Mouse (Mus musculus) c-Kit-positive CD71-negative TER-119-negative erythroid progenitor cells, embryonic 14.5 days (primary cell): ENCODE results near the gene Lpin2.

Source experiments
- DNase-seq: peaks from one replicate; pipeline ENCODE4 v3.0.0-alpha.2; 2013; ENCODE audit warnings: low read depth

Gene Lpin2

DNA sequence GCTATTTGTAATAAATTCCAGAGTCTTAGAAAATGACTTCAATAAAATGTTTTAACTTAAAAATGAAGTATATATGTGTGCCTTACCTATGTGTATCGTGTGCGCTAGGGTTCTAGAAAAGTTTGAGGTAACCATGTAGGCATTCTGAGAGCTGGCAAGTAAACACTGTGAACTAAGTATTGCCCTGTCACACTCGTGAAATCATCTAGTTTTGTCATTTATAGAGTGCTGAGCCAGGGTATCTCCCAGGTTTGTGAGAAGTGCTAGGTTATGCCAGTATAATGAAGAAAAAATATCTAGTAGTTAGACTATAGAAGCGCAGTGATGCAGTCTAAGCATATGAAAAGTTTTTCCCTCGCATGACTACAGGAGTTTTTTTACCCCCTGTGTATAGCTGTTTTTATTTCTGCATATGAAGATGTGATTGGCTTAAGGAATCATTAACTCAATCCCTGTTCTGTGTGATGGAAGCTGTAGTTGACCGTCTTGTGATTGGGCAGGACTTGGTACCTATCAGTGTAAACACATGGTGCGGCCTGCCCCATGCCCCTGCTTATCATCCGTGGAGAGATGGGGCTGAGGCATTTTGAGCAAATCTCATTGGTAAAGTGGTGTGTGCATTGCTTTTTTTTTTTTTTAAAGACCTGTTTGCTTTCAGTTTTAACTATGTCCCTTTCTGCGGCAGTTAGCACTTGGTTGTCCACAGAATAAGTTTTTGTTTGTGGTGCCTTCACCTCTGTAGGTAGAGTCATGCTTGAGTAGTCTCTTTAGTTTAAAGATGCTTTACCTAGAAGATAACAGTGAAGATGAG lies 21.8 kb downstream of the Lpin2 start:
- DNase-seq, result no peak

DNA sequence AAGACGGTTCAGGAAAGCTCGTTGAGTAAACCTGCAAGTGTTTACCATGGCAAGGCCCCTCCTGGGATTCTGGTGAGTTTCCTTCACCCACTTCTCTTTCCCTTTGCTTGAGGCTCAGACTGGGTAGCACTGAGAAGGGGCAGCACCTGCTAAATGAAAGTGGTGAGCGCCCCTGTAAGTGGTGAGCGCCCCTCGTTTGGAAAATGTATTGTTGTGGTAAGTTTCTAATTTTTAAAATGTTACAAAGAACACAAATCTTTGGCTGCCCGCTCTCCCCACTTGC lies 22.4 kb downstream of the Lpin2 start:
- DNase-seq, result no peak

DNA sequence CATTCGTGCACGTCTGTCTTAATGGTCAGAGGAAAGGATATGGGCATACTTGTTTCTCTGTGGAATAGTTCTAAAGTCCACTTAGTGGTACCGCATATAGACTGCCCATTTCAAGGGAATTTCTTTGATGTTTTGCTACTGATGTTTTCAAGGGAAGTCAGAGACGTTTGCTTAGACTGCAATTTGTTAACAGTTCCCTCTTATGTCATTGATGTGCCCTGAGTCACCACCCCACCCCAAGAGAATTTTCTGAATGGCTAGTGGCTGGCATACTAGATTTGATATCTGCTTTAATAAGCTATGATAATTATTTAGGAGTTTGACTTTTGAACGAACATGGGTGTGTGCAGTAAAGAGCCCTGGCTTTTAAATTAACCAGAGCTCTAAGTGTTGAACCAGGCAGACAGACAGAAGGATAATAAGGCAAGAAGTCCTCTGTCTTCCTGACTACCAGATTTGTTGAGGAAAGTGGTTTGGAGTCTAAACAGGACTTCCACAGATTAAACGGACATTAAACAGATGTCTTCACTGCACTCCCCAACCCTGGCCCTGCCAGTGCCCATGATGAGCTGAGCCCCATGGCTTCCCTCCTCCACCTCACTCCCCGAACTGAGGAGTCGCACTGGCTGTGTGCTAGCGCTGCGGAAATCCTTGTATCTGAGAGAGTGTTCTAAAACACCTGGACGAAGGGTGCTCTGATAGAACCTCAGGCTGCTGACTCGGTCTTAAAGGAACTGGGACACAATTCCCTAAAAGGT lies 24.0 kb downstream of the Lpin2 start:
- no peak for DNase-seq

DNA sequence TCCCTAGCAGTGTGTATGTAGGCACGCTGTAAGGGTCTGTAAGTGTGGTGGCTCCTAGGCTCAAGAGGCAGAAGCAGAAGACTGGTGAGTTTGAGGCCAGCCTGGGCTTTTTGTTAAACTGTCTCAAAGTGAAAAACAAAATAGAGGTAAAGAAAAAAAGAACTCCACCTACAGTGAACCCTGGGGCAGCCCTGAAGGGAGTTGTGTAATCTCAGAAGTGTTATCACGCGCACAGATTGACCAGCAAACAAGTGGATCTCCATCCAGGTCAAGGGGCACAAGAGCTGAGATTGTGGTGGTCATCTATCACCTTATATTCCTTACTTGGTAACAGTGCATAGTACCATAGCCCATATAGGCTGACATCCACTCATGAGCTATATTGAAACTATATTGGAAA lies 24.9 kb downstream of the Lpin2 start:
- no peak for DNase-seq

DNA sequence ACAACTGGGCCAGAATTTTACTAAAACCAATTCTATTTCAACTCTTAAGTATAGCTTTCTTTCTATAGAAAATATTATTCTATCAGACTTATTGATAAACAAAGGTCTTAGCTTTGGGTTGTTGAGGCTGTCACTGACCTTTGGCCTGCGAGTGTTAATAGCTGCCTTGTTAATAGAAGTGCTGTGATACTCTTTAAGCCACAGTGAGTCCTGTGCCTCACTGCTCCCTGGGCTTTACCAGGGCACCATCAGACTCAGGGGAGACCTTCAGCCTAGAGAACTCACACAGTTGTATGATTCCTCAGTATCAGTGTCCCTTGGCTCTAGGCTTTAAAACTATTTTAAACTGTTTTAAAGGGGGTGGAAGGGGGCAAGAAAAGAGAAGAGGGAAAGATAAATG lies 26.0 kb downstream of the Lpin2 start:
- DNase-seq, result no peak

DNA sequence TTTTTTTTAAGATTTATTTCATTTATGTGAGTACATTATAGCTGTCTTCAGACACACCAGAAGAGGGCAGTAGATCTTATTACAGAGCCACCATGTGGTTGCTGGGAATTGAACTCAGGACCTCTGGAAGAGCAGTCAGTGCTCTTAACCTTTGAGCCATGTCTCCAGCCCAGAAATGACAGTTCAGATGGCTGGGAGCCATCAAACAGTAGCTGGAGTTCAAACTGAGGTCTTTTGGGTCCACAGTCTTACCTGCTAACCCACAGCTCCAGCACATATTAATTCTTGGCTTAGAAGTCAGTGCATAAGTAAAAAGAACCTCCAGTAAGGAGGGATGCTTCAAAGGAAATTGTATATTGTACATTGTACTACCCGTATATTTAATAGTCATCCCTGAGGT lies 26.6 kb downstream of the Lpin2 start:
- no peak for DNase-seq

DNA sequence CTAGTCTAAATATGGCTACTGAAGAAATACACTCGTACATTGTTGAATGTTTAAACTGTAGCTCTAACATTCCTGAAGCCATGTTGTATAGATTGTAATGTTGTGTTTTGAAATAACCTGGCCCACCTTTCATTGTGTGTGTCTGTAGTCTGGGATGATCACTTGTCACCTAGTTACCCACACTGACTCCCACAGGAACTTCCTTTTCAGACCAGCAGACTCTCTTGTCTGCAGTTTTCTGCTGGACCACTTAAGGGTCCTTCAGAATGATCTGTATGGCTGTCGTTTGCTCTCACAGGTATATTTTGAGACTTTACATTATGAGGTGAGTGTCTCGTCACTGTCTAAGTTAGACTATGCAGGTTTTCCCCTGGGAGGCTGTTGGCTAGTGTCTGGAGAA lies 27.6 kb downstream of the Lpin2 start:
- no peak for DNase-seq

DNA sequence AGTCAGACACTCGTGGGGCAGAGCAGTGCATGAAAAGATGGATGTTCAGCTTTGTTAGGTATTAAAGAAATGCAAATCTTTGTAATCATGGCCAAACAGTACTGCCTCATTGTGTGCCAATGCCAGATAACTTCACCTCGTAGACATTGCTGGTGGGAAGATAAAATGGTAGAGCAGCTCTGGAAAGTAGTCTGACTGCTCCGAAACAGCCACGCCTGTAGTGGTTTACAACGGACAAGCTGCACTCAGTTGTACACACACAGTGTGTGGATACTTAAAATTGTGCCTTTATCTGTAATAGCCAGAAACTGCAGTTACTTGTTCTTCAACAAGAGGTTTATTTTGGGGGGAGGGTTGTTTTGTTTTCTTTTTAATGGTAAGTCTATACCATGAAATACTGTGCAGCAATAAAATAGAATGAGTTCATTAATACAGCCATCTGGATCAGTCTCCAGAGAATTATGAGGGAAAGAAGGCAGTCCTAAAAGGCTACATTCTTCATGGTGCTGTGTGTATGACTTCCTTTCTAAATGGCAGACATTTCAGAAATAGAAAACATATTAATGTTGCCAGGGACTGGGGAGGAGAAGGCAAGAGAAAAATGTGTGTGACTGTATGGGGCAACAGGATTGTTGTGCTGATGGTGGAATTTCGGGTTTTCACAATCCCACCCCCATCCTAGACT lies 29.7 kb downstream of the Lpin2 start:
- no peak for DNase-seq

DNA sequence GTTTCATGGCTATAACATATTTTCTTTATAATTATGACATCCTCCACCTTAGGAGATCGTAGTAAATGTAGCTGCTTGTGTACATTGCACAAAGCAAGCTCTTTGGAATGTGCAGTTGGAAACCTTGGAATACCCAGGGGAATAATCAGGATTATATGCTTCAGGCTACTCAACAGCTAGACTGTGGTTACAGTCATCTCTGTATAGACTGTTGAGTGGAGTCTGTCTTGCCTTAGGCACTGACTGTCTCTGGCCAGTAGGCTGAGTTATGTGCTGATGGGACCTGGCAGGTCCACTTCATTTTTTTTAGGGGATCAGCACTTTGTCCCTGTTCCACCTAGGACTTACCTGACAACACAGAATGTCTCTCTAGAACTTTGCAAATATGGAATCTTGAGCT lies 31.3 kb downstream of the Lpin2 start:
- DNase-seq, result no peak

DNA sequence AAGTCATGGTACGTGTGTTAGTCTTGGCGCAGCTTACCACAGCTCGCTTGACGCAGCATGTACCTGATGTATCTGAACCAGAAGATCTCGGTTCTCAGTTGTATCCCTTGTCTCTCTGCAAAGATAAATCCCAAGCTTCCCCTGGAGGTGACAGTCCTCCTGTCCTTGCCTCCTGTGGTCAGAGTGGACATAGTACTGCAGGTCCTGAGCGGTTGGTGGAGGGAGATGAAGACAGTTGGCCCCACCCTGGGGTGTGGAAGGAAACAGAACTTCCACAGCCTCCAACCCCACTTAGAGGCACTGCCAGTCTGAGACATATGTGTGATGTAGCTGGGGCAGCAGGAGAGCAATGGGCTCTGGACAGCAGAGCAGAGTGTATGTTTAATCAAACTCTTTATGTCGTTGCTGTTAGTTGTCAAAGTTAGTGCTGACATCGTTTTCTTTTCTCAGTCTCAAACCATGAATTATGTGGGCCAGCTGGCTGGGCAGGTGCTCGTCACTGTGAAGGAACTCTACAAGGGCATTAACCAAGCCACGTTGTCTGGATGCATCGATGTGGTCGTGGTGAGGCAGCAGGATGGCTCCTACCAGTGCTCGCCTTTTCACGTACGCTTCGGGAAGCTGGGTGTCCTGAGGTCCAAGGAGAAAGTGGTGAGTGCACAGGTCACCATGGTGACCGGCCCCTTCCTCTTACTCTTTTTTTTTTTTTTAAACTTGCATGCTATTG lies 32.3 kb downstream of the Lpin2 start:
- DNase-seq, result no peak

DNA sequence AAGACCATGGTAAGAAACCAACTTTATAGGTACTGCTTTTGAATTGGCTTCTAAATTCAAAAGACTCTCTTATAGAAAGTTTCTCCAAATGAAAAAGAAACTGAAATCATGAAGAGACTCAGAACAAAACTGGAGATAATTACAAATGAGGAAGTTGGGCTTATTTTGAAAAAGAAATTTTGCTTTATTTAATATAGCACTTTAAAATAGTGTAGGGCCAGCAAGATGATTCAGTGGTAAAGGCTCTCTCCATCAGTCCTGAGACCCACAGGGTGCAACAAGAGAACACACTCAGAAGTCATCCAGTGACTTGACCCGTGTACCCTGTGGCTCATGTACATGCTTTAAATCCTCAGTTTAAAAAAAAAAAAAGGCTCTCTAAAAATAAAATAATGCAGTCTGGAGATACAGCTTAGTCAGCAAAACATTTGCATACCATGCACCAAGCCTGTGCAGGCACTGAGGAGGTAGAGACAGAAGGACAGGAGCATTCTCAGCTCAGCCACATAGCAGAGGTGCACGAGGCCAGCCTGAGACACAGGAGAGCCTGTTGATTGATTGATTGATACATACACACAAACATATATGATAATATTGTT lies 33.0 kb downstream of the Lpin2 start:
- DNase-seq, result no peak

DNA sequence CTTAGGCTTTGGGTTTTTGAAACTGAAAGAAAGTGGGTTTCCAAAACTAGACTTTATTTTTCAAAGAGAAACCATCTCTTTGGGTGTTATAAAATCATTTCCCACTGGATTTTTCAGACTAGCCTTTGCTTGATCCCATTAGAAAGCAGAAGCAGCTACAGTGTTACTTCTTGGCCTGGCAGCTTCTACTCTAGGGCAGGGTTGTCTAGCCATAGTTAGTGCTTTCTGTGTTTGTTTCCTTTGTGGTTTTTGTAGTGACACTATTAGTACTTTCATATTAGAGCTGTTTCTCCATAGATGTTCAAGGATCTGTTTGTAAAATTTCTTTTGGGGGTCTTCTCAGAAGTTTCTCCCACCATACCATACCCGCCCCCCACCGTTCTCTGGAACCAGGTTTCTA lies 33.9 kb downstream of the Lpin2 start:
- DNase-seq, result no peak

DNA sequence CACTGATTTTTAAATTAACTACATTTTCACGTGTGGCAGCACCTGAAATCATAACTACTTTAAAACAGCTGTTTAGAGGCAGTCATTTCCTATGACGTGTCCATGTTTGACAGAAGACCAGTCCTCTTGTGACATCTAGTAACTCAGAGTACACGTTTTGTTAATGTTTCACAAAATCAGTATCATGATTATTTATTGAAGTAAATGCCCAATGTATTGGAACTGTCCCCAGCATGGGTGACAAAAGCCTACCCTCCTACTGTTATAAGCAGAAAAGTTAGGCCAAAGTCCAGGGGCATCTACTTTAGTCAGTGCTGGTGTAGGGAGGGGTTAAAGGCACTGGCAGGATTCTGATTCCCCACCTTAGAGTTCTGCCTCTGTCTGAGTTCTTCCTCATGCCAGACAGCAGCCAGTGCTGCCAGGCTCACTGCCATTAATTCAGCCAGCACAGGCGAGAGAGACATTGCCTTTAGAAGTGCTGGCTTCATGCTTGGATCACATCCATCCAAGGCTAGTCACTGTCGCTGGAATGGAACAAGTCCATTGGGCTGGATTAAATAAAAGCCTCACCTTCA lies 34.8 kb downstream of the Lpin2 start:
- DNase-seq, result no peak

DNA sequence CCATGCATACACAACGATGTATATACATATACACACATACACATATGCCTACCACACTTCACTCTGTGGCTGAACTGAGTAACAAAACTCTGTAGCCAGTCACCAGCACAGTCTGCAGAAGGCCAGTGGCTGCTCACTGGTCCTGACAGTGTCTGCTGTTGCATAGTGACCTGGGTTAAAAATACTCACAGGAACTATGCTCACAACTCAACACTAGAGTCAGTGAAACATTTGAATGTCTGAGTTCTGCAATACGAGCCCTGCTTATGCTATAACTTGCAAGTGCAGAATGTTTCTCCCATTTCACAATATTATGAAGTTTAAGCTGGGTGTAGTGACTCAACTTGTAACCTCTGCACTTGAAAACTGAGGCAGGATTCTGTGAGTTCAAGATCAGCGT lies 39.0 kb downstream of the Lpin2 start:
- DNase-seq, result no peak

DNA sequence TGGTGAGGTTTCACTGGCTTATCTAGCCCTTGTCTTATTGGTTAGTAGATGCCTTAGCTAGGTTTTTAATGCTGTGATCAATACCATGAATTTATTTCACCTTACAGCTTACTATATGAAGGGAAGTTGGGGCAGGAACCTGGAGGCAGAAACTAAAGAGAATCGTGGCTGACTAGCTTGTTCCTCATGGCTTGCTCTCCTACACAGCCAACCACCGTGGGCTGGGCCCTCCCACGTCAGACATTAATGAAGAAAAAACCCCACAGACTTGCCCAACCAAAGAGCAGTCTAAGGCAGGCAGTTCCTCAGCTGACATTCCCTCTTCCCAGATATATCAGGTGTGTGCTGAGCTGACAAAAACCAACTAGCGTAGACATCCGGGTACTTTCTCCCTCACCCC lies 41.3 kb downstream of the Lpin2 start:
- DNase-seq, result no peak

DNA sequence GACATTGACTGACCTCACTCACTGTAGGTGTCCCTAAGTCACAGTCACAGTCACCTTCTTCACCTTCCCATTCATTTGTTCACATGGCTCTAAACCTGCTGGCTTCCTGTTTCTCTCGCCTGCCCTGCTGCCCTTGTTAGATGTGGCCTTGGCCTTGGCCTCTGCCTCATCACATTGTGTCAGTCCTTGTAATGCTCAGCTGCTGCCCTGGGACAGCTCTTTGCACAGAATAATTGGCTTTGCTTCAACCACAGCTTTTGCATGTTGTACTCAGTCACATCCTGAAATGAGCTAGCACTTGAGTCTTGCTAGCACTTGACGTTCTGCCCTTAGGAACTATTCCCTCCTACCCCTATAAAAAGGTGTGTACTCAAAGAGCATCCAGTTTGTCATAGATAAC lies 42.2 kb downstream of the Lpin2 start:
- DNase-seq, result no peak

DNA sequence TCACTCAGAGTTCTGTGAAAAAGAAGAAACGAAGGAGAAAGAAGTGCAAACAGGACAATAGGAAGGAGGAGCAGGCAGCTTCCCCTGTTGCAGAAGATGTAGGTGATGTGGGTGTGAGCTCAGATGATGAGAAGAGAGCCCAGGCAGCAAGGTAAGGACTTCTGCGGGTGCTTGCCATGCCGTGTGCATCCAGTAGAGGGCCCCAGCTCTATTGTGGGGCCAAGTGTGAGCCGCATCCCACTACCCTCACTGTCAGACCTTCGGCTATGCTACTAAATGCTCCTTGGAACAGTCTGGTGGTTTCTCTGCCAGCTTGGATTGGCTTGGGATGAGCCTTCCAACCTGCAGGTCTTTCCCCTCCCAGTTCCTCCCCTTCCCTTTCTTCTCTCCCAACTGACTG lies 42.7 kb downstream of the Lpin2 start:
- DNase-seq, result no peak

DNA sequence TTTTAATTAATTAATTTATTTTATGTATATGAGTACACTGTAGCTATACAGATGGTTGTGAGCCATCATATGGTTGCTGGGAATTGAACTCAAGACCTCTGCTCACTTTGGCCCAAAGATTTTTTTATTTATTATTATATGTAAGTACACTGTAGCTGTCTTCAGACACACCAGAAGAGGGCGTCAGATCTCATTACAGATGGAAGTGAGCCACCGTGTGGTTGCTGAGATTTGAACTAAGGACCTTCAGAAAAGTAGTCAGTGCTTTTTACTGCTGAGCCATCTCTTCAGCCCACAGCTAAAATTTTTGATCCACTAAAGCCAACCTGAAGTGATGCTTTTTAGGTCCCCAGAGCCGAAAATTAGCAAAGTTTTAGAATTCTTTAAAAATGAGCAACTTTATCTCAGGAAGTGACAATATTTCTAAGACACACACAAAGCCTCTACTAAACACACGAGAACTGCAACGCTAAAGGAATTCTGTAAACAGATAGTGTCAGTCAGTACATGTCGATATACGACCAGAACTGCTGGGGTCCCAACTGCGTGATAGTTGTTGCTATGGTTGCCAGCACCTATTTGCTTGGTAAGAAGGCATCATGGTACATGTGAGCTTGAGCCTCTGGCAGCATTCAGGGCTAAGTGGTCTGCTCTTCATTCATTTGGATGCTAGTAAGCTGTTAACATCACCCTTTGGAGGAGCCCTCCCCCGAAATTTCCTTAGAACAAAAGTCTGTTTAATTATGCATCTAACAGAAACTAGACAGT lies 45.0 kb downstream of the Lpin2 start:
- no peak for DNase-seq

DNA sequence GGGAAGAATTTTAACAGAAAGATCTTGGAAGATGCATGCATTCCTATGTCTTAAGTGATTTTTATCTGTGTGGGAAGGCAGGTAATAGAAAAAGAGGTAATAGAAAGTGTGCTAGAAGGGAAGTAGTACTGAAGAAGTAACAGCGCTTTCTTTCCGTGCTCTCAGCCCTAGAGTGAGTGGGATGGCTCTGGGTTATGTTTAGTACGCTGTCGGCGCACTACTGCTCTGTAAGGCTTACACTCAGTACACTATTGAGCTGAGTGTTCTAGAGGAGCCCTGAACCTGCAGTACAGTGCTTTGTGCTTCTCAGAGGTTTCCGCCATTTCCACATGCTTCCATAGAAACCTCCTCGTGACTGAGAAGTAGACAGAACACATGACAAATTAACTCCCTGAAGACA lies 46.3 kb downstream of the Lpin2 start:
- no peak for DNase-seq

DNA sequence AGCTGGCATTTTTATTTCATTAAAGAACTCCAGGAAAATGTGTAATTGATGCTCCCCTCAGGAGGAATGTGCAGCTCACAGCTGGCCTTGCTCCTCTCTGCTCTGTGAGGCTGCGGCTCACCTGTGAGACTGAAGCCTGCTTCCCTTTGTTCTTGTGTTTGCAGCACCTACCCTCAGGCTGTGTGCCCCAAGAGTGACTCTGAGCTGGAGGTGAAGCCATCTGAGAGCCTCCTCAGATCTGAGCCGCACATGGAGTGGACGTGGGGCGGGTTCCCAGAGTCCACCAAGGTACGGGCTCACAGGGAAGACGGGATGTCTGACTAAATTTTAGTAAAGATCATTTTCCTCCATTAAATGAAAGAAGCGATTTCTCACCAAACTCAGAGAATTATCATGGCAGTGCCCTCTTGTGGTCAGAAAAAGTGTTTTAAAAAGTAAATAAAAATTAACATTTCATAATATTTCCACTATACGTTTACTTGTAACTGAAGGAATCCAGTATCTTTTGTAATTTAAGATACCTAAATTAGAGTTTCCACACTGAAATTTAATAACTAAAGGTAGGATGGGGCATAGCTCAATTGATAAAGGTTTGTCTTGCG lies 47.8 kb downstream of the Lpin2 start:
- no peak for DNase-seq

DNA sequence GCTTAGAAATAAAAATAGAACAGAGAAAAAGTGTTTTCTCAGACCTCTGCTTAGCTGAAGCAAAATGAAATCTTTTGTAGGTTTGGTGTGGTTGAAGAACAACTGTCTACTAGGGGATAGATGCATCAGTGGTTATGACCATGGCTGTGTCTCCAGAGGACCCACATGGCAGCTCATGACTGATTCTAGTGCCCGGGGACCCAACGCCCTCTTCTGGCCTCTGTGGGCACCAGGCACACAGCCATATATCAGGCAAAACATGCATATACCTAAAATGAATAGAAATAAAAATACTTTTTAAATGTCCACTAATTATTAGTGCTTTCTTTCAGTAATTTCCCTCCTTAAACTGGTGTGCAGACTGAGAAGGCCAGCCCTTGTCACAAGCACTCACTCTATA lies 49.6 kb downstream of the Lpin2 start:
- DNase-seq, result no peak
